Mouse (Mus musculus) kidney, embryonic 15.5 days (tissue): ENCODE measurements around the gene Clhc1. TPM values are rescaled to one million over a fixed set of nuclear protein-coding genes. Genes with fewer than 3 reads are reported as not detected.

Experiments
- ATAC-seq: fragments of 200-750 bp; cut with Nextera tagmentation; replicated peaks from 2 replicates; pipeline ENCODE4 v1.8.0; 2017; ENCODE audit warnings: moderate TSS enrichment; ENCODE audit not compliant: low FRiP score
- H3K27ac ChIP-seq: fragments of 300-500 bp; sonication (generic); 2 replicates; pipeline ENCODE4 v1.5.1; 2015; ENCODE audit warnings: mild to moderate bottlenecking, inconsistent platforms
- H3K27me3 ChIP-seq: fragments of 300-500 bp; sonication (generic); 2 replicates; pipeline ENCODE4 v1.6.1; 2015; ENCODE audit warnings: inconsistent platforms
- H3K36me3 ChIP-seq: fragments of 300-500 bp; sonication (generic); 2 replicates; pipeline ENCODE4 v1.6.1; 2015; ENCODE audit warnings: inconsistent platforms
- H3K4me1 ChIP-seq: fragments of 300-500 bp; sonication (generic); 2 replicates; pipeline ENCODE4 v1.6.1; 2015; ENCODE audit warnings: inconsistent platforms
- H3K4me2 ChIP-seq: fragments of 300-500 bp; sonication (generic); 2 replicates; pipeline ENCODE4 v1.6.1; 2015; ENCODE audit warnings: moderate library complexity, mild to moderate bottlenecking, inconsistent platforms
- H3K4me3 ChIP-seq: fragments of 300-500 bp; sonication (generic); replicated peaks from 2 replicates; pipeline ENCODE4 v1.5.1; 2015; ENCODE audit warnings: mild to moderate bottlenecking, inconsistent platforms
- H3K9ac ChIP-seq: fragments of 300-500 bp; sonication (generic); 2 replicates; pipeline ENCODE4 v1.6.1; 2015; ENCODE audit warnings: mild to moderate bottlenecking, inconsistent platforms
- H3K9me3 ChIP-seq: fragments of 300-500 bp; sonication (generic); replicated peaks from 2 replicates; pipeline ENCODE4 v1.6.1; 2016; ENCODE audit warnings: inconsistent platforms
- WGBS: fragments of 180-500 bp; shearing (Covaris S2); methylation state at CpG from one replicate; pipeline ENCODE4 v1.1.7; 2015; ENCODE audit warnings: mixed read lengths; 5-methylcytosine and 5-hydroxymethylcytosine counted together
- polyA plus RNA-seq: library from polyadenylated mRNA; unstranded; fragments of >200 nt; fragmentation: Nextera tagmentation; extraction: Ambion mirVana; gene quantifications from 2 replicates; pipeline ENCODE4 v1.2.1, GENCODE M21; 2015

Gene Clhc1
- polyA plus RNA-seq, 1 experiment from 2014 or later: not detected

DNA sequence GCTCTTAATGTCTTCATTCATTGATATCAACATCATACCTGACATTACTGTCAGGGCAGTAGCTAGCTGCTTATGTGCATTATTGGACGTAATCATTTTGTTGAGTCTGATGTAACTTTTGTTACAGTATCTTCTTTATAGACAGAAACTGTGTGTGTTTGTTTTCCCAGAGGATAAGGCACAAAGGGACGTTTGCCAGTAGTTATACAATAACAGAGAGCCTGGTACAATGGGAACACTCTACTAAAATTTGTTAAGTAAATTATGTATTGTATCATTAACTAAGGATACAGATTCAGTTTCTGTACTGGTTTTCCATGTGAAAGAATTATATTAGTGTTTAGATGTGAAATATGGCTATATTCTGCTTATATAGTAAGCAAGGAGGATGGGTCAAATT, 24.9 kb downstream of the Clhc1 start:
- 72% methylated on average over 2 of the region's 2 CpGs for WGBS

DNA sequence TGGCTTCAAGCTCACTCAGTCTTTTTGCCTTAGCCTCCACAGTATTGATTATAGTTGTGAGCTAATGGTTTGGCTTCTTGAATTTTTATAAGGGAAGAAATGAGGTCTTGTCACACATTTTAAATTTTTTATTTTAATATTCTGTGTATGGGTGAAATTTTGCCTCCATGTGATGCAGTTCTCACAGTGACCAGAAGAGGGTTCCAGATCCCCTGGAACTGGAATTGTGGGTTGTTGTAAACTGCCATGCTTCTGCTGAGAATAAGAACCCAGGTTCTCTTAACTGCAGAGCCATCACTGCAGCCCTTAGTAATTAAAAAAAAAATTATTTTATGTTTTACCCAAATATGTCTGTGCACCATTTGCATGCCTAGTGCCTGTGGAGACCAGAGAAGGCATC, 31.9 kb downstream of the Clhc1 start:
- Histone ChIP-seq H3K9ac (no peak overlapping the region), H3K36me3 (no peaks in the 10 kb centered on the region), H3K4me3 (no peak overlapping the region), H3K9me3 (0 out of 2 replicates have a peak, but pooled peaks cover 4% of the 10 kb centered on the region), H3K27ac (no peak overlapping the region), H3K27me3 (no peaks in the 10 kb centered on the region), H3K4me2 (no peak overlapping the region), H3K4me1 (no peaks in the 10 kb centered on the region)
- no peak for ATAC-seq

More for the DNA sequence above, 24.9 kb downstream of the Clhc1 start:
- Histone ChIP-seq H3K27me3 (no peaks in the 10 kb centered on the region), H3K9ac (no peak overlapping the region), H3K27ac (no peak overlapping the region), H3K36me3 (no peaks in the 10 kb centered on the region), H3K4me1 (no peaks in the 10 kb centered on the region), H3K4me3 (no peak overlapping the region), H3K9me3 (no peaks in the 10 kb centered on the region), H3K4me2 (no peak overlapping the region)
- ATAC-seq: no peak

DNA sequence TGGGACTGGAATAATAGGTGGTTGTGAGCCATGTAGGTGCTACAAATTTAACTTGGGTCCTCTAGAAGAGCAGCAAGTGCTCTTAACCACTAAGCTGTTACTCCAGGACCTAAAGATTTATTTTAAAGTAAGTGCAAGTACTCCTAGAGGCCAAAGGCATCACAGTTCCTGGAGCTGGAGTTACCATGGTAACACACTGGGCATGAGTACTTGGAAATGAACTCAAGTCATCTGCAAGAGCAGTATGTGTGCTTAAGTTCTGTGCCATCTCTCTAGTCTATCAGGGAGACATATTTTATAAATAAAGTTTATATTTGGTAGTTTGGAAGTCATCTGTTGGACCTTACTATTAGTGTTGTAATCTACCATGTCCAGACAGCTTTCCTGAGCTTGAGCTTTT, 47.5 kb downstream of the Clhc1 start:
- Histone ChIP-seq H3K27me3 (no peaks in the 10 kb centered on the region), H3K9me3 (no peaks in the 10 kb centered on the region), H3K9ac (no peak overlapping the region), H3K4me2 (no peak overlapping the region), H3K4me1 (no peaks in the 10 kb centered on the region), H3K36me3 (no peaks in the 10 kb centered on the region), H3K4me3 (no peak overlapping the region), H3K27ac (no peak overlapping the region)
- ATAC-seq: no peak

DNA sequence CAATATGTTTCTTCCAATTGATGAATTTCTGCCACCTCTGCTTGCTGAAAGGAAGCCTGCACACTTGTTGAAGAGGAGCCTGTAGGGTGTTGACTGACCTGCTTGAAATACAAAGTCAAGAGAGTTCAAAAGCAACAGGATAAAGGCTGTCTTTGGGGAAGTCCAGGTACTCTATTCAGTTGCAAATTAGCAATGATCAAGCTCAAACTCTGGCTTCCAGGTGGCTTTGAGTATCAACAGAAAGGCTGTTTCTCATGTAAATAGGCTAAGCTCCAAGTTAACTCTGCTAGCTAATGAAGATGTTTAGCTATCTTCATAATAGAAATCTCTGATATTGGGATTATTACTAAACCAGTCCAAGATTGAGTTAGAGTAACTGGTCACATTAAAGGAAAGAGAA, 49.4 kb downstream of the Clhc1 start:
- ATAC-seq: no peak
- H3K36me3 ChIP-seq: no peaks in the 10 kb centered on the region
- H3K27ac ChIP-seq: no peak overlapping the region
- no peak overlapping the region for H3K4me2 ChIP-seq
- H3K9ac ChIP-seq: no peak overlapping the region
- no peaks in the 10 kb centered on the region for H3K4me1 ChIP-seq
- no peaks in the 10 kb centered on the region for H3K27me3 ChIP-seq
- no peak overlapping the region for H3K4me3 ChIP-seq
- H3K9me3 ChIP-seq: no peaks in the 10 kb centered on the region

DNA sequence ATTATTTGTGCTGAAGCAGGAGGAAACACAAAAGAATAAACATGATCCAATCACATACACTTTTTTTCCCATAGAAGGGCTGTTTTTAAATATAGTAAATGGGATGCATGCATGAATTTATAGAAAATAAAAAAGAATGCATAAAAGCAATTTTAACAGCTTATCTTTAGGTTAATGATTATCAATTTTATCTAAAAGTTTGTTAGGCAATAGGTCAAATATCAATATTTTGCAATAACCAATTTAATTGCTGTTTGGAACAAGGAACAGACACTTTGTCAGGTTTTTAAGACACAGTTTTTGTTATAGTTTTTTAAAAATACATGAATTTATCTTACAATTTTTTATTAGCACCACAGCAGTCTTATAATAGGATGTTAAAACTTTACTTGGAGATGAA, 51.2 kb downstream of the Clhc1 start:
- no peaks in the 10 kb centered on the region for H3K36me3 ChIP-seq
- no peak overlapping the region for H3K4me3 ChIP-seq
- no peaks in the 10 kb centered on the region for H3K9me3 ChIP-seq
- ATAC-seq: no peak
- H3K27ac ChIP-seq: no peak overlapping the region
- no peak overlapping the region for H3K9ac ChIP-seq
- H3K27me3 ChIP-seq: no peaks in the 10 kb centered on the region
- no peak overlapping the region for H3K4me2 ChIP-seq
- H3K4me1 ChIP-seq: no peaks in the 10 kb centered on the region

DNA sequence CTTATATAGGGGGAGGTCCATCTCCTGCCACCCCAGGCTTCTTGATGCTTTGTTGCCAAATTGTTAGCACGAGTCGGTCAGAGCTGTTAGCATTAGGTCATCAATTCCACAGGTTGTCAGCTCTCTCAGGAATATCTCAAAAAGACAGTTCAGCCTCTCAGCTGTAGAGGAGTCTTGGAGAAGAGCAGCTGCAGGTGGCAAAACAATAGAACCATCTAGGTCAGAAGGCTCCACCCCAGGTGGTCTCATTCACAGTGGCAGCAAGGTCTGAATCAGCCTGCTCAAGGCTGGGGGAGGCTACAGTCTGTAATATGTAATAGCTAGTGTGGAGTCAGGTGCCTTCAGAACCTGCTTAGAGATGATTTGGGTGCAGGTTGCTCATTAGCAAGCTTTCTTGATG, 55.8 kb downstream of the Clhc1 start:
- 28% methylated on average over 2 of the region's 2 CpGs for WGBS
- no peaks in the 10 kb centered on the region for H3K36me3 ChIP-seq
- H3K4me2 ChIP-seq: no peak overlapping the region
- no peak for ATAC-seq
- H3K4me1 ChIP-seq: peaks cover 11% of the 10 kb centered on the region
- H3K4me3 ChIP-seq: no peak overlapping the region
- no peaks in the 10 kb centered on the region for H3K27me3 ChIP-seq
- H3K9ac ChIP-seq: no peak overlapping the region
- H3K9me3 ChIP-seq: no peaks in the 10 kb centered on the region
- no peak overlapping the region for H3K27ac ChIP-seq

DNA sequence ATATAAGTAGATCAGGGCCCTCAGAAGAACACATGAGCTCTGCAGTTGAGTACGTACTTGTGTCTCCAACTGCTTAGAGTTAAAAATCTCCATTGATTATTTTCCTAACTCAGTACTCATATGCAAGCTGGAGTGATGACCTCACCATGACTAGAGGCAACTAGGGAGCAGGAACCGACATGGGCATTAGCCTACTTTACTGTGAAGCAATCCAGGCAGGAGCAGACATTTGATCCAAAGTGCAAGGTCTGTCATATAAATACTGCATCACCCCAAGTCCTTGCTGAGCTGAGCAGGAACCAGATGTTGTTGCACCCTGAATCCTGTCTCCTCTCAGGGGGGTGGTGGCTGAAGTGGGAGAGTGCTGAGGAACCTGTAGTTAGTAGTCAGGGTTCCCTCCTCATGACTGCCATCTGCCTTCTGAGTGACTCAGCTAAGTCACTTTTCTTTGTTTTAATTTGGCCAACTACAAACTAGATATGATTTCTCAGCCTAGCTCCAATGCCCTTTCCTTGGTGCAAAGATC, 59.8 kb downstream of the Clhc1 start:
- Histone ChIP-seq H3K4me1 (peaks cover 11% of the 10 kb centered on the region), H3K4me2 (no peak overlapping the region), H3K4me3 (no peak overlapping the region), H3K36me3 (no peaks in the 10 kb centered on the region), H3K9ac (no peak overlapping the region), H3K9me3 (no peaks in the 10 kb centered on the region), H3K27ac (no peak overlapping the region), H3K27me3 (no peaks in the 10 kb centered on the region)
- no peak for ATAC-seq
- 75% methylated on average over 2 of the region's 2 CpGs for WGBS

DNA sequence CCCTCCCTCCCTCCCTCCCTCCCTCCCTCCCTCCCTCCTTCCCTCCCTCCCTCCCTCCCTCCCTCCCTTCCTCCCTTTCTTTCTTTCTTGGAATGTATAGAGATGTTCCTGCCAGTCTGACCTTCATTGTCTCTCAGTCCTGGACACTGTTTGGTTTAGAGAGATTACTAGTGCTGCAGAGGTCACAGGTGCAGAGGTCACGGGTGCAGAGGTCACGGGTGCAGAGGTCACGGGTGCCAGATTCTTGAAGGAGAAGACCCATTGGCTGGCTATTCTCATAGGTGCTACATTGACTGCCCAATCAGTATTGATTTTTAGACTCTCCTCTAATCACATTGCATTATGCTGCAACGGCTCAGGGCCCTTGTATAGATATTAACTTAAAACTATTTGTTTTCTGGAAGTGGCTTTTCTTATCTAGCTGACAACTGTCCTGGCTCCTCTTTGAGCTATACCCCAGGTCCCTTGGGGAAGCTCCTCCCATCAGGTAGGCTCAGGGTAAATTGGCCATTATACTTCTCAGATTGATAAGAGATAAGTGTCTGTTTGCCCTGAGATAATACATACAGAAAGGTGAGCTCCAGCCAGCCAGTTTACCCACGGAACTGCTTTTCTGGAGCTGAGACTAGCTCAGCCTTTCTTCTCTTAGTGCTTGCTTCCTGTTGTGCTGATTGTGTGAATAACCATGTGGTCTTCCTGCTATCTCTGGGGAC, 62.2 kb downstream of the Clhc1 start:
- 70% methylated on average over 5 of the region's 5 CpGs for WGBS
- H3K36me3 ChIP-seq: no peaks in the 10 kb centered on the region
- ATAC-seq: no peak
- no peak overlapping the region for H3K9ac ChIP-seq
- no peak overlapping the region for H3K4me2 ChIP-seq
- H3K27ac ChIP-seq: no peak overlapping the region
- peaks cover 11% of the 10 kb centered on the region for H3K4me1 ChIP-seq
- no peaks in the 10 kb centered on the region for H3K9me3 ChIP-seq
- no peaks in the 10 kb centered on the region for H3K27me3 ChIP-seq
- no peak overlapping the region for H3K4me3 ChIP-seq

DNA sequence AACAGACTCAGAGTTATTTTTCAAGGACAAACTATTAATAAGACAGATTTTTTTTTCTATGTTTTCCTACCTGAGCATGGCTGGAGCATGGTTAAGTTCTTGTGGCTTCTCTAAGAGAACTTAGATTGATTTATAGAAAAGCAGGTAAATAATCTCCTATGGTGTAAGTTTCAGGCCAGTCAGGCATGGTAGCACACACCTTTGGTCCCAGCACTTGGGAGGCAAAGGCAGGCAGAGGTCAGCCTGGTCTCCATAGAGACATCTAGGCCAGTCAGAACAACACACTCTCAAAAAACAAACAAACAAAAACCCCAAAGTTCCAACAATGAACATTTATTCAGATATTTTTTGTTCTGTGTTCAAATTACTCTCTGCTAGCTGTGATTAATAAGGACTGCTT, 64.3 kb downstream of the Clhc1 start:
- Histone ChIP-seq H3K4me2 (no peak overlapping the region), H3K36me3 (no peaks in the 10 kb centered on the region), H3K27me3 (no peaks in the 10 kb centered on the region), H3K9me3 (no peaks in the 10 kb centered on the region), H3K9ac (no peak overlapping the region), H3K27ac (0 out of 2 replicates have a peak overlapping the region, but pooled peaks have one; percentile 18), H3K4me3 (no peak overlapping the region), H3K4me1 (no peaks in the 10 kb centered on the region)
- peak; percentile 86 for ATAC-seq

DNA sequence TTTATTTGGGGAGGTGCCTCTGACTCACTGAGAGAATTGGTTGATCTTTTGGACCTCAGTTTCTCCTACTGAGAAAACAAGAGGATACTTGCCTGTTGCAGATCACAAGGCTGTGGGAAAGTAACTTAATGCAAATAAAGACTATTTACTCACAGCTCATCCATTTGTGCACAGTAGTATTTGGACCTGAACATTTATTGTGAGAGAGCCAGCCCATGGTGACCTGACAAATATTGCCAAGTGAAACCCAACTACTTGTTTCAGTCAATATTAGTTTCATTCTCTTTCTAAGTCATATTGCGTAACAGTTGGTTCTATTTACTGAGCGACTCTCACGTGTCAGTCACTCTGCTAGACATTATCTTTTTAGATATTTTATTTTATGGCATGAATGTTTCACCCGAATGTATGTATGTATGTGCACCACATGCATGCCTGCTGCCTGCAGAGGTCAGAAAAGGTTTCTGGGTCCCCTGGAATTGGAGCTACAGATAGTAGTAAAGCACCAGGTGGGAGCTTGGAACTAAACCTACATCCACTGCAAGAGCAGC, 65.5 kb downstream of the Clhc1 start:
- H3K27ac ChIP-seq: no peak overlapping the region
- H3K9ac ChIP-seq: no peak overlapping the region
- no peak for ATAC-seq
- 90% methylated on average over 4 of the region's 4 CpGs for WGBS
- no peaks in the 10 kb centered on the region for H3K27me3 ChIP-seq
- no peak overlapping the region for H3K4me2 ChIP-seq
- H3K36me3 ChIP-seq: no peaks in the 10 kb centered on the region
- no peaks in the 10 kb centered on the region for H3K9me3 ChIP-seq
- H3K4me1 ChIP-seq: no peaks in the 10 kb centered on the region
- no peak overlapping the region for H3K4me3 ChIP-seq

DNA sequence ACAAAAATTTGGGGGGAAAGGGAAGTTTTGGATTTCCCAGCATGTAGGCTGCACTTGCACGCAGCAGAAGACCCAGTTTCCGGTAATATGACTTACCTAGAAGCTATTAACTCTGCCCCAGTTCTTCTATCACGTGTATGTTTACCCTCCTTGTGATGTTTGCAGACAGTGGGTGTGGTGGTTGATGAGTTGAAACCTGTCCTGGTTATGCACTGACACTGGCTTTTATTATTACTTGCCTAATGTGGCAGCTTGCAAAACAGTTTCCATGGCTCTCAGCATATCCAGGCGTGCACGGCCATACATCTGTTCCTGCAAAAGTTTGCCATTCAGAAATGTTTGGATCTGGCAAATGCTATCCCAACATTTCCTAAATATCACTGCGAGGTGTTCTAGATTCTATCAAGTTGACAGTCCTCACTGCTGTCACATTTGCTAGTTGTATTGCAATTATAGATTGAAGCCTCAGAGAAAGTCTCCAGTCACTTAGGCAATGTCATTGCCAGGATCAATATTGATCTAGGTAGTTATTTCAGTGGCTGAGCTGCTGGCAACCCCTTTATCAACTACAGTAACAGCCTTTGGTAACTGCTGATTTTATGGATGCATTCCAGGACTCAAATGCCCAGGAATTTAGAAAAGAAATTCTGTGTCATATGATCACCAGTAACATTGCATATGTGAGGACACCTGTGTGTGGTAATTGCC, 66.6 kb downstream of the Clhc1 start:
- Histone ChIP-seq H3K9me3 (no peaks in the 10 kb centered on the region), H3K9ac (no peak overlapping the region), H3K4me2 (no peak overlapping the region), H3K4me3 (no peak overlapping the region), H3K27me3 (no peaks in the 10 kb centered on the region), H3K27ac (no peak overlapping the region), H3K4me1 (no peaks in the 10 kb centered on the region), H3K36me3 (no peaks in the 10 kb centered on the region)
- ATAC-seq: no peak
- WGBS: 79% methylated on average over 6 of the region's 6 CpGs

DNA sequence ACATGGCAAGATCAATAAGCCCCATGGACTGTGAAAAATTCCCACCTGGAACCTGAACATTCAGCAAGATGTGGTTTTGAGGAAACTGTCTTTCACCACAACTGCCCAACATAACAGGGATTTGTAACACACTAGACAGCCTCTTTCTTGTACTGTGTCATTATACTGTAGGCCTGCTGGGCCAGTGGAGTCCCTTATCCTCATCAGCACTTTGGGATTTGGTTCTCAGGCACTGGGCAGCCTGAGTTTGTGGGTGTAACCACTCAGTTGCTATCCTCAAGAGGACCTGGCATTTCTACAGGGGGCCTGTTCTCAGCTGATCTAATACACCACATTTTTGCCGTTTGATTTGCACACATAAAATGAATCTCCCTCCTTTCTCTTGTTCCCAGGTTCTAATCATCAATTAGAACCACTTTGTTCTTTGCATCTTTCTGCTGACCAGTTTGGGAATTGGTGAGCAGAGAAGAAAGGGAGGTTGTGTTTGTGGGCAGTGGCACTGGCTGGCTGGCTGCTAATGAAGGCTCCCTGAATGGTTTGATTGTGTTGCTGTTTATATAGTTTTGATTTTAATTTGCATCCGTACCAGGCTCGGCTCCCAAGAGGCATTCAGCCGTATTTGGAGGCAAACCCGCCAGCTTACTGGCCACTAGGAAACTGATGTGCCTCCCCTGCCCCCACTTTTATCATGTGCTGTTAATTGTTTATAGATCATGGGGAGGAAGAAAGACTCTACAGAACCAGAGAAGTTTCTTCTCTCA, 74.5 kb downstream of the Clhc1 start:
- H3K36me3 ChIP-seq: no peaks in the 10 kb centered on the region
- 85% methylated on average over 5 of the region's 5 CpGs for WGBS
- ATAC-seq: no peak
- no peak overlapping the region for H3K4me2 ChIP-seq
- no peaks in the 10 kb centered on the region for H3K4me1 ChIP-seq
- H3K9ac ChIP-seq: no peak overlapping the region
- H3K4me3 ChIP-seq: no peak overlapping the region
- no peaks in the 10 kb centered on the region for H3K27me3 ChIP-seq
- no peaks in the 10 kb centered on the region for H3K9me3 ChIP-seq
- H3K27ac ChIP-seq: no peak overlapping the region
